Mouse (Mus musculus) C2C12 (cell line): ENCODE results near the gene Sh3gl1.

Experiments
- CTCF ChIP-seq: IDR thresholded peaks from one replicate; pipeline ENCODE4 v1.5.1; 2011; ENCODE audit not compliant: control insufficient read depth, insufficient read depth, insufficient read length
- MAX ChIP-seq: IDR thresholded peaks from one replicate; pipeline ENCODE4 v1.6.1; 2011; ENCODE audit warnings: mild to moderate bottlenecking, control low read depth
- MYOD1 ChIP-seq: IDR thresholded peaks from one replicate; pipeline ENCODE4 v1.6.1; 2011; ENCODE audit warnings: low read depth; ENCODE audit not compliant: control insufficient read depth, insufficient read length
- MYOG ChIP-seq: IDR thresholded peaks from one replicate; pipeline ENCODE4 v1.6.1; 2011; ENCODE audit not compliant: control insufficient read depth, insufficient read length; ENCODE audit errors: extremely low read depth
- USF1 ChIP-seq: IDR thresholded peaks from one replicate; pipeline ENCODE4 v1.6.1; 2011; ENCODE audit warnings: low read depth, mild to moderate bottlenecking, control low read depth, moderate library complexity

- no peak for TF ChIP-seq CTCF
- TF ChIP-seq MYOD1 = no peak
- TF ChIP-seq USF1 = no peak
- TF ChIP-seq MYOG = no peak
- TF ChIP-seq MAX = no peak
Measured at GRCm38 (mm10) chr17:56032127-56032733, 4.2 kb downstream of the Sh3gl1 start.
